Mouse (Mus musculus): ENCODE data around the gene Ddr1. TPM values are rescaled to one million over a fixed set of nuclear protein-coding genes. Genes with fewer than 3 reads are reported as not detected.
"Not testable (repeated sequence)": the region's sequence is repeated elsewhere in the genome, so short reads cannot be mapped to it uniquely, and the experiment has no call there.

Ddr1 gene
- polyA plus RNA-seq, 1 experiment from 2014 or later = 49.1 TPM

GRCm38 (mm10) chr17:35733398-35733797 is 29.0 kb upstream of the Ddr1 start:
- no peak for DNase-seq (ENCODE audit: low spot score)
- Histone ChIP-seq H3K27ac (replicated peaks) (no peak overlapping the region), H3K4me1 (peaks cover 19% of the 10 kb centered on the region), H3K36me3 (replicated peaks) (no peaks in the 10 kb centered on the region), H3K4me3 (no peak overlapping the region), H3K27me3 (replicated peaks; ENCODE audit: low read depth, poor library complexity, severe bottlenecking) (peaks cover 9% of the 10 kb centered on the region), H3K9me3 (no peaks in the 10 kb centered on the region)
- WGBS = 92% methylated on average over 2 of the region's 2 CpGs

GRCm38 (mm10) chr17:35731431-35732145 is 27.2 kb upstream of the Ddr1 start:
- no peaks in the 10 kb centered on the region for H3K9me3 ChIP-seq
- WGBS = 70% methylated on average over 10 of the region's 10 CpGs
- H3K4me1 ChIP-seq = peaks cover 12% of the 10 kb centered on the region
- no peak for DNase-seq (ENCODE audit: low spot score)
- no peak overlapping the region for H3K4me3 ChIP-seq
- no peaks in the 10 kb centered on the region for H3K36me3 ChIP-seq (replicated peaks)
- peaks cover 18% of the 10 kb centered on the region for H3K27me3 ChIP-seq (replicated peaks; ENCODE audit: low read depth, poor library complexity, severe bottlenecking)
- no peak overlapping the region for H3K27ac ChIP-seq (replicated peaks)

GRCm38 (mm10) chr17:35730112-35730511 is 25.7 kb upstream of the Ddr1 start:
- 79% methylated on average over 3 of the region's 3 CpGs for WGBS
- Histone ChIP-seq H3K4me1 (peaks cover 11% of the 10 kb centered on the region), H3K27me3 (replicated peaks; ENCODE audit: low read depth, poor library complexity, severe bottlenecking) (peaks cover 21% of the 10 kb centered on the region)
- H3K9me3 ChIP-seq; H3K4me3 ChIP-seq; H3K36me3 ChIP-seq (replicated peaks); DNase-seq (ENCODE audit: low spot score); H3K27ac ChIP-seq (replicated peaks): not testable (repeated sequence)

GRCm38 (mm10) chr17:35728821-35729220 is 24.4 kb upstream of the Ddr1 start:
- no peak for DNase-seq (ENCODE audit: low spot score)
- no peaks in the 10 kb centered on the region for H3K9me3 ChIP-seq
- 86% methylated on average over 4 of the region's 4 CpGs for WGBS
- H3K4me1 ChIP-seq = peaks cover 11% of the 10 kb centered on the region
- H3K27me3 ChIP-seq (replicated peaks; ENCODE audit: low read depth, poor library complexity, severe bottlenecking) = peaks cover 34% of the 10 kb centered on the region
- no peak overlapping the region for H3K27ac ChIP-seq (replicated peaks)
- no peak overlapping the region for H3K4me3 ChIP-seq
- H3K36me3 ChIP-seq (replicated peaks) = no peaks in the 10 kb centered on the region

DNA sequence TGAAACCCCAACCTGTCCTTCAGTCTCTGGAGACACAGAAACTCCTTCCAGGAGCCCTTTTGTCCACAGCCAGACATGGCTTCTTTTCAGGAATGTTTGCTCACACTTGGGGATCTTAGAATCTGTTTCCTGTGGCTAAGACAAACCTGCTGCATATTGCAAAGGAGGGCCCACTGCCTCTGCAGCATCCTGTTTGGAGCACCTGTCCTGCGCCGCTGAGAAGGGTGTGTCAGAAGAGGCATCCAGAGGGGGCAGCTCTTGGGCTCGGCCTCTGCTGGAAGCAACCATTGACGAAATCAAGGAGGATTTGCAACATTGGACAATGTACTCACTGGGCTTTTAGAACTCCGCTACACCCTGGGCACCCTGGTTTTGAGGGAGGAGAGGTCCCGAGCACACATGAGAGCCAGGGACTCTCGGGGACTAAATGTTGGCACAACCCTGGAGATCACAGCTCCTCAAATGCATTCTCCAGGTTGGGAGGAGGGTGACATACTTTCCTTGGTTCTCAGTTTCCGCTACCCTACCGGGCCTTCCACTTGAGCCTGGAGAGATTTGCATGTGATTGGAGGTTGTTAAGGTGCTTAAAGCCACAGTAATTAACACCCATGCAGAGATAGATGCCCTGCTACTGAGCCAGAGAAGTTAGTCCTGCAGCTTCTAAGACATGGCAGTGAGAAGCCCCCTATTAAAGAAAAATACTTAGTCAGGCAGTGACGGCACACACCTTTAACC is 23.2 kb upstream of the Ddr1 start:
- Histone ChIP-seq H3K27me3 (replicated peaks; ENCODE audit: low read depth, poor library complexity, severe bottlenecking) (peaks cover 37% of the 10 kb centered on the region), H3K27ac (replicated peaks) (no peak overlapping the region), H3K9me3 (no peaks in the 10 kb centered on the region), H3K36me3 (replicated peaks) (no peaks in the 10 kb centered on the region), H3K4me3 (no peak overlapping the region), H3K4me1 (peaks cover 11% of the 10 kb centered on the region)
- 30% methylated on average over 10 of the region's 10 CpGs for WGBS
- DNase-seq (ENCODE audit: low spot score) = no peak

DNA sequence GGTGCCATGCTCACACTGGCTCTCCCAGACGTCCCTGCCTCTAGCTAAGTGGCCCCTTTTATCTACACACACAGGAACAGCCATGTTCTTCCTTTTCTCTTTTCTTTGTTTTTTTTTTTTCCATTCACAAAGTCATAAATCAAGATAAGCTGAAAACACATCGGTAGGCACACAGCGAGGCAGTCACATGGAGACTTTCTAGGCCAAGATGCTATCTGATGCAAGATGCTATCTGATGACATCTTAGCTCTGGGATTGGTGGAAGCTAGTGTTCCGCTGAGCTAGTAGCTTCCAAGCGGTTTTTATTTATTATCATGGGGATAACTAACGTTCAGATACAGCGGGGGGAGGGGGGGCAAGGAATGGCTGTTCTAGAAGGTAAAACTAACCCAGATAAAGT is 22.6 kb upstream of the Ddr1 start:
- Histone ChIP-seq H3K27ac (replicated peaks) (no peak overlapping the region), H3K27me3 (replicated peaks; ENCODE audit: low read depth, poor library complexity, severe bottlenecking) (peaks cover 39% of the 10 kb centered on the region), H3K9me3 (no peaks in the 10 kb centered on the region), H3K4me1 (peaks cover 12% of the 10 kb centered on the region), H3K4me3 (no peak overlapping the region), H3K36me3 (replicated peaks) (no peaks in the 10 kb centered on the region)
- WGBS = 55% methylated on average over 7 of the region's 7 CpGs
- no peak for DNase-seq (ENCODE audit: low spot score)

DNA sequence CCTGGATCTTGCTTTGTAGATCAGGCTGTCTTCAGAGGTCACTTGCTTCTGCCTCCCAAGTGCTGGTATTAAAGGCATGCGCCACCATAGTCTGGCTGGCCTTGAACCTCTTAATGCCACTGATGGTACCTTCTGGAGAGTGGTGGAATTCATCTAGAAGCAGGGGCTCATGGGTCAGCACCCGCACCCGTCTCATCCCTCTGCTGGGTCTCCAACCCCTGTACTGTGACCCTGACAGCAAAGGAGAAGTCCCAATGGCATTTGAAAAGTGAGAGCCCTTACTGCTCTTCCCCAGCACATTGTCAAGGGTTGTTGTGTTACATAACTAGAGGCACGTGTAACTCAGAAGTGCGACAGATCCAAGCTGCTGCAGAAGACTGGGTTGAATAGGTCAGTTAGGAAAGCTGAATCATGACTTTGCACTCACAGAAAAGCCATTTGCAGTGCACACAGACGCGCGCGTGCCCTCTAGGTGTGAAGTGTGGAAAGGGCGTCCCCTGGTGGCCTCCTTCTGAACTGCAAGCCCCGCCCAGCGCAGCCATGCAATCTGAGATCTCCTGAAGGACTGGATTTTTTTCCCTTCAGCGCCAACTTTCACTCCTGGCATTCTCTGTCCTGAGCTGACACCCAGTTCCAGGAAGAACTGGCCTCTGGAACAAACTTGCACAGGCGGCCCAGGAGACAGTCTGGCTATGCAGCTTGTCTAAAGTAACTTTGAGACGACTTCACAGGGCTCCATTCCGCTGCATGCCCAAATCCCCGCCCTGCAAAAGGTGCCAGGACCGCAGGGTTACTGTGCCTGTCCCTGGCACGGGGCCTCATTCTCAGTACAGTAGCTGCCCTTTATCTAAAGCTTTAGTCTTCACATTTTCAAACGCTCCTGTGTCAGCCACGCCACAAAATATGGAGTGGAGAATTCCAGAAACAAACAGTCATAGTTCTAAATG is 21.1 kb upstream of the Ddr1 start:
- Histone ChIP-seq H3K4me3 (0 out of 2 replicates have a peak overlapping the region, but pooled peaks have one; percentile 0), H3K27me3 (replicated peaks; ENCODE audit: low read depth, poor library complexity, severe bottlenecking) (peaks cover 45% of the 10 kb centered on the region)
- WGBS = 31% methylated on average over 21 of the region's 21 CpGs

GRCm38 (mm10) chr17:35721676-35722075 is 17.3 kb upstream of the Ddr1 start:
- Histone ChIP-seq H3K27ac (replicated peaks) (peak overlapping the region; percentile 40; the same call in 1 of the 2 replicates), H3K9me3 (no peaks in the 10 kb centered on the region), H3K27me3 (replicated peaks; ENCODE audit: low read depth, poor library complexity, severe bottlenecking) (peaks cover 33% of the 10 kb centered on the region), H3K4me3 (no peak overlapping the region), H3K4me1 (peaks cover 23% of the 10 kb centered on the region), H3K36me3 (replicated peaks) (no peaks in the 10 kb centered on the region)
- WGBS = 58% methylated on average over 8 of the region's 8 CpGs
- no peak for DNase-seq (ENCODE audit: low spot score)

More for the DNA sequence above, 21.1 kb upstream of the Ddr1 start:
- Histone ChIP-seq H3K27ac (replicated peaks) (no peak overlapping the region), H3K9me3 (no peaks in the 10 kb centered on the region), H3K4me1 (peaks cover 10% of the 10 kb centered on the region), H3K36me3 (replicated peaks) (no peaks in the 10 kb centered on the region)
- peak; percentile 91 for DNase-seq (ENCODE audit: low spot score)

GRCm38 (mm10) chr17:35720340-35720727 is 15.9 kb upstream of the Ddr1 start:
- Histone ChIP-seq H3K36me3 (replicated peaks) (no peaks in the 10 kb centered on the region), H3K27ac (replicated peaks) (peak overlapping the region; percentile 63; the same call in 1 of the 2 replicates), H3K9me3 (no peaks in the 10 kb centered on the region), H3K4me3 (0 out of 2 replicates have a peak overlapping the region, but pooled peaks have one; percentile 6), H3K4me1 (peaks cover 18% of the 10 kb centered on the region), H3K27me3 (replicated peaks; ENCODE audit: low read depth, poor library complexity, severe bottlenecking) (peaks cover 27% of the 10 kb centered on the region)
- DNase-seq (ENCODE audit: low spot score) = no peak
- 19% methylated on average over 11 of the region's 11 CpGs for WGBS

GRCm38 (mm10) chr17:35719616-35720339 is 15.4 kb upstream of the Ddr1 start:
- DNase-seq (ENCODE audit: low spot score) = no peak
- 55% methylated on average over 9 of the region's 9 CpGs for WGBS
- Histone ChIP-seq H3K9me3 (no peaks in the 10 kb centered on the region), H3K27me3 (replicated peaks; ENCODE audit: low read depth, poor library complexity, severe bottlenecking) (peaks cover 24% of the 10 kb centered on the region), H3K36me3 (replicated peaks) (no peaks in the 10 kb centered on the region), H3K27ac (replicated peaks) (peak overlapping the region; percentile 63; the same call in 1 of the 2 replicates), H3K4me1 (peaks cover 17% of the 10 kb centered on the region), H3K4me3 (0 out of 2 replicates have a peak overlapping the region, but pooled peaks have one; percentile 6)

DNA sequence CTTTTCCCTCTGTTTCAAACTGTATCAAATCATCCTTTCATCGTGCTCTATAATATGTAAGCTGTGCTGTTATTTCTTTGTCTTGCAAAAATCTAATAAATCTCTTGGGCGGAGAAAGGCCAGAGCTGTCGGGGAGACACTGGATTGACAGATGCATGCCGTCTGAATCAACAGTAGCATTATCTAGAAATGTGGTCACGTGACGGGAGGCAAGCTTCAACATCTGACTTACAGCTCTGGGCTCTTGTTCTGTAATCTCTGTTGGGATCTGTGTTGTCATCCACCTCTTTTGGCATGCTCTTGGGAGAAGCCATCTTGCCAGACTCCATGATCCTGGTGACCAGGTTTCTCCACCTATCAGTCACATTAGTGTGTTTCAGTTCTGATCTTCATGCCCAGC is 12.7 kb upstream of the Ddr1 start:
- H3K36me3 ChIP-seq (replicated peaks) = no peaks in the 10 kb centered on the region
- H3K9me3 ChIP-seq = no peaks in the 10 kb centered on the region
- H3K27ac ChIP-seq (replicated peaks) = no peak overlapping the region
- H3K4me3 ChIP-seq = no peak overlapping the region
- WGBS = 92% methylated on average over 6 of the region's 6 CpGs
- peaks cover 10% of the 10 kb centered on the region; the same call in 1 of the 2 replicates for H3K27me3 ChIP-seq (replicated peaks; ENCODE audit: low read depth, poor library complexity, severe bottlenecking)
- peaks cover 21% of the 10 kb centered on the region for H3K4me1 ChIP-seq
- DNase-seq (ENCODE audit: low spot score) = no peak

All from embryonic facial prominence, embryonic 10.5 days (tissue).